Comparison of ENCODE assay signal across 8 mouse cellular contexts in genomic region chr3:83763551-83764548, GRCm38 (mm10). TPM values are rescaled to one million over a fixed set of nuclear protein-coding genes. Genes with fewer than 3 reads are reported as not detected.
DNase-seq lines count a peak whose midpoint lies in the region; ATAC-seq and TF ChIP-seq lines count a peak whose summit lies in the region.

No protein-coding gene starts in this region.

- H3K27ac ChIP-seq in forebrain, embryonic 12.5 days, result no peak overlapping the region
- H3K27ac ChIP-seq in heart, embryonic 15.5 days, result no peak overlapping the region
- no peak overlapping the region for H3K27ac ChIP-seq in midbrain, postnatal 0 days (ENCODE audit: low read depth, low read length)

- H3K4me2 ChIP-seq in forebrain, embryonic 12.5 days, result peak overlapping the region; percentile 70
- peak overlapping the region; percentile 86 for H3K4me2 ChIP-seq in heart, embryonic 15.5 days
- H3K4me2 ChIP-seq in midbrain, postnatal 0 days (ENCODE audit: low read depth, low read length, poor library complexity, severe bottlenecking), result peak overlapping the region; percentile 70

- peak overlapping the region; percentile 65 for H3K9ac ChIP-seq in forebrain, embryonic 12.5 days
- peak overlapping the region; percentile 49 for H3K9ac ChIP-seq in heart, embryonic 15.5 days
- H3K9ac ChIP-seq in midbrain, postnatal 0 days (replicated peaks; ENCODE audit: low read length, poor library complexity, severe bottlenecking), result peak overlapping the region; percentile 44

- H3K4me3 ChIP-seq in forebrain, embryonic 12.5 days (replicated peaks), result peak overlapping the region; percentile 41
- H3K4me3 ChIP-seq in heart, embryonic 15.5 days, result peak overlapping the region; percentile 46
- peak overlapping the region; percentile 38 for H3K4me3 ChIP-seq in midbrain, postnatal 0 days (ENCODE audit: low read depth, low read length)

- no peaks in the 10 kb centered on the region for H3K9me3 ChIP-seq in forebrain, embryonic 12.5 days
- H3K9me3 ChIP-seq in heart, embryonic 15.5 days (replicated peaks), result no peaks in the 10 kb centered on the region
- no peaks in the 10 kb centered on the region for H3K9me3 ChIP-seq in midbrain, postnatal 0 days (ENCODE audit: low read length)

- H3K4me1 ChIP-seq in forebrain, embryonic 12.5 days, result peaks cover 47% of the 10 kb centered on the region
- peaks cover 29% of the 10 kb centered on the region for H3K4me1 ChIP-seq in heart, embryonic 15.5 days (replicated peaks)
- peaks cover 2% of the 10 kb centered on the region; the same call in 1 of the 2 replicates for H3K4me1 ChIP-seq in midbrain, postnatal 0 days (ENCODE audit: insufficient read depth, low read length)

- DNase-seq in cerebellum, adult 18-20 months, result peak; percentile 26 to 30
- DNase-seq in kidney, postnatal 10 days, result peak; percentile 90
- peak; percentile 73 for DNase-seq in liver
- DNase-seq in midbrain, postnatal 0 days (ENCODE audit: low spot score), result peak; percentile 90
- DNase-seq in splenic B cell, adult 2 months (ENCODE audit: low read depth, low spot score), result peak; percentile 58

- peak; percentile 91 for TF ChIP-seq CTCF in midbrain, postnatal 0 days (IDR thresholded peaks at IDR 0.05)

- peaks cover 32% of the 10 kb centered on the region for H3K27me3 ChIP-seq in forebrain, embryonic 12.5 days
- peaks cover 75% of the 10 kb centered on the region for H3K27me3 ChIP-seq in heart, embryonic 15.5 days
- no peaks in the 10 kb centered on the region; the same call in 1 of the 2 replicates for H3K27me3 ChIP-seq in midbrain, postnatal 0 days (ENCODE audit: insufficient read depth, low read length)
- H3K27me3 ChIP-seq in splenic B cell, adult 2 months (ENCODE audit: control insufficient read depth, insufficient read depth, low read length, poor library complexity, severe bottlenecking), result no peaks in the 10 kb centered on the region

- ATAC-seq in cerebellum, adult (ENCODE audit: insufficient number of reproducible peaks, low FRiP score, low TSS enrichment), result no peak
- ATAC-seq in forebrain, embryonic 12.5 days (ENCODE audit: low FRiP score), result peak; percentile 80
- ATAC-seq in heart, embryonic 15.5 days (replicated peaks; ENCODE audit: insufficient number of reproducible peaks, insufficient read depth, low FRiP score, low read depth), result peak; percentile 49
- peak; percentile 82 for ATAC-seq in midbrain, postnatal 0 days (ENCODE audit: low FRiP score)

- 7% methylated on average over 40 of the region's 40 CpGs for WGBS in forebrain, embryonic 12.5 days
- WGBS in heart, embryonic 15.5 days, result 8% methylated on average over 40 of the region's 40 CpGs
- 9% methylated on average over 40 of the region's 40 CpGs for WGBS in midbrain, postnatal 0 days

- no peaks in the 10 kb centered on the region for H3K36me3 ChIP-seq in forebrain, embryonic 12.5 days (replicated peaks)
- no peaks in the 10 kb centered on the region for H3K36me3 ChIP-seq in heart, embryonic 15.5 days
- H3K36me3 ChIP-seq in midbrain, postnatal 0 days (ENCODE audit: insufficient read depth, low read length), result no peaks in the 10 kb centered on the region
- H3K36me3 ChIP-seq in splenic B cell, adult 2 months (ENCODE audit: control insufficient read depth, insufficient read depth, low read length, poor library complexity, severe bottlenecking), result no peaks in the 10 kb centered on the region; the same call in 1 of the 2 replicates

RNA-seq across cellular contexts. Expression of gene Sfrp2, which starts 2.3 kb away (rescaled TPM):
- 84.3 and 105 TPM in 2 replicates for polyA plus RNA-seq in forebrain, embryonic 12.5 days (2016; fragmentation: Nextera tagmentation; extraction: Ambion mirVana)
- polyA plus RNA-seq in heart, embryonic 15.5 days (2015; fragmentation: Nextera tagmentation; extraction: Ambion mirVana), result 221 and 258 TPM in 2 replicates
- 30.8 and 70.0 TPM in 2 replicates for total RNA-seq in midbrain, postnatal 0 days (2014; rRNA removed)
- polyA plus RNA-seq in midbrain, postnatal 0 days (2015; fragmentation: Nextera tagmentation; extraction: Ambion mirVana), result 32.8 and 34.1 TPM in 2 replicates

Comparison
In these comparisons a context has a peak if more than half of its experiments do, and no peak if none do; other contexts are left out.
1. DNase-seq: peak in every context shown above with its lines; median percentile 90 in kidney, postnatal 10 days; 90 in midbrain, postnatal 0 days; 73 in liver; 58 in splenic B cell, adult 2 months; 28 in cerebellum, adult 18-20 months.